Mouse (Mus musculus): ENCODE data around the gene Heatr5a.

DNA sequence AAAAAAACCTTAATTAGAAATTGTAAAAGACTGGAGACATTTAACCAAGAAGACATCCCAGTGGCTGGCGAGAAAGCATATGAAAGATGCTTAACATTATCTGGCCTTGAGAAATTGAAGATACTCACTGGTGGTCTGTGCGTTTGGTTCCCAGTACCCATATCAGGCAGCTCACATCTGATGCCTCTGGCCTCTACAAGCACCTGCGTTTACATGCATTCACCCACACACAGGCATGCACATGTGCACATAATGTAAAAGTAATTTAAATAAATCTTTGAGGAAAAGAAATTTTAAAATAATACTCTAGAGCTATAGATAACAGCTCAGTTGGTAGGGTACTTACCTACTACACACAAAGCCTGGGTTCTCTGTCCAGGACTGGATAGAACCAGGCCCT, 139.8 kb downstream of the Heatr5a start:
- TF ChIP-seq CTCF (IDR thresholded peaks at IDR 0.05; ENCODE audit: control insufficient read depth, insufficient read depth, insufficient read length) (no peak), USF1 (IDR thresholded peaks at IDR 0.05; ENCODE audit: low read depth) (no peak), MYOG (IDR thresholded peaks at IDR 0.05; ENCODE audit: control insufficient read depth, extremely low read depth, insufficient read length) (no peak)
